Mouse (Mus musculus): ENCODE measurements around the gene Coa7. TPM values are rescaled to one million over a fixed set of nuclear protein-coding genes. Genes with fewer than 3 reads are reported as not detected.

Coa7 gene
- polyA plus RNA-seq, 1 experiment from 2014 or later: 46.3 TPM

DNA sequence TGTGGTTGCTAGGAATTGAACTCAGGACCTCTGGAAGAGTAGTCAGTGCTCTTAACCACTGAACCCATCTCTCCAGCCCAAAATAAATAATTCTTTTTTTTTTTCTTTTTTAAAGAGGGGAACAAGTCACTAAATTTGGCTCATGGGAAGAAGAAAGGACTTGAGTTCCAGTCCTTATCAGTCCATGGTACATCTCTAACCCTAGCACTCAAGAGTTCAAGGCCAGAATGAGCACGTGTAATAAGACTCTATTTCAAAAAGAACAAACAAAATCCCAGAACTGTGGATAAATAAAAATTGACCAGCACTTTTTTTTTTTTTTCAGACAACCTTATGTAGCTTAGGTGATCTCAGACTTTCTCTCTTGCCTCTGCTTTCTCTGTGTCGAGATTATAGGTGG, 8.8 kb downstream of the Coa7 start:
- no peak overlapping the region for H3K9ac ChIP-seq (replicated peaks; ENCODE audit: low read depth, low read length)
- 78% methylated on average over 2 of the region's 2 CpGs for WGBS
- H3K4me3 ChIP-seq (ENCODE audit: low read depth, low read length): no peak overlapping the region
- no peak overlapping the region for H3K4me2 ChIP-seq (replicated peaks; ENCODE audit: low read depth, low read length)
- ATAC-seq (ENCODE audit: insufficient number of reproducible peaks, insufficient read depth, low FRiP score, low read depth): no peak
- peaks cover 20% of the 10 kb centered on the region for H3K36me3 ChIP-seq (ENCODE audit: control insufficient read depth, insufficient read depth, low read length)
- H3K27me3 ChIP-seq (ENCODE audit: control insufficient read depth, insufficient read depth, low read length): no peaks in the 10 kb centered on the region
- H3K9me3 ChIP-seq (ENCODE audit: control insufficient read depth, low read depth, low read length): no peaks in the 10 kb centered on the region
- no peak overlapping the region for H3K27ac ChIP-seq (ENCODE audit: low read length)
- peaks cover 11% of the 10 kb centered on the region for H3K4me1 ChIP-seq (ENCODE audit: control insufficient read depth, insufficient read depth, low read length)

DNA sequence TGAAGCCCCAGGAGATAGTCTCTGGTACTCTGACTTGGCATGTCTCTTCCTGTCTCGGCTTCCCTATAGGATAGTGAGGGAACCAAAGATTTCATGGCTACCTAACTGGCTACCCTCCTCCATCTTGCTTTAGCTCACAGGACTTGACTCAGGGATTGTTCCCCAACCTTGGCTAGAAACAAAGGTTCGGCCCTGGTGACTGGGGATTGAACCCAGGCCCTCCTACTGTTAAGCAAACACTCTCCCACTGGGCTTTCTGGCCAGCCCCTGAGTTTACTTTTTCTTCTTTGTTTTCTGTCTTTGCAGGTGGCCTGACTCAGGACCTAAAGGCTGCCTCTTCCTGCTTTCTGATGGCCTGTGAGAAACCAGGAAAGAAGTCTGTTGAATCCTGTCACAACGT, 9.9 kb downstream of the Coa7 start:
- H3K27me3 ChIP-seq (ENCODE audit: control insufficient read depth, insufficient read depth, low read length): no peaks in the 10 kb centered on the region
- 38% methylated on average over 3 of the region's 3 CpGs for WGBS
- H3K27ac ChIP-seq (ENCODE audit: low read length): peak overlapping the region; percentile 53; the same call in 1 of the 2 replicates
- H3K4me3 ChIP-seq (ENCODE audit: low read depth, low read length): no peak overlapping the region
- H3K4me2 ChIP-seq (replicated peaks; ENCODE audit: low read depth, low read length): no peak overlapping the region
- H3K9ac ChIP-seq (replicated peaks; ENCODE audit: low read depth, low read length): no peak overlapping the region
- peaks cover 20% of the 10 kb centered on the region for H3K36me3 ChIP-seq (ENCODE audit: control insufficient read depth, insufficient read depth, low read length)
- peaks cover 11% of the 10 kb centered on the region for H3K4me1 ChIP-seq (ENCODE audit: control insufficient read depth, insufficient read depth, low read length)
- no peak for ATAC-seq (ENCODE audit: insufficient number of reproducible peaks, insufficient read depth, low FRiP score, low read depth)
- H3K9me3 ChIP-seq (ENCODE audit: control insufficient read depth, low read depth, low read length): no peaks in the 10 kb centered on the region

DNA sequence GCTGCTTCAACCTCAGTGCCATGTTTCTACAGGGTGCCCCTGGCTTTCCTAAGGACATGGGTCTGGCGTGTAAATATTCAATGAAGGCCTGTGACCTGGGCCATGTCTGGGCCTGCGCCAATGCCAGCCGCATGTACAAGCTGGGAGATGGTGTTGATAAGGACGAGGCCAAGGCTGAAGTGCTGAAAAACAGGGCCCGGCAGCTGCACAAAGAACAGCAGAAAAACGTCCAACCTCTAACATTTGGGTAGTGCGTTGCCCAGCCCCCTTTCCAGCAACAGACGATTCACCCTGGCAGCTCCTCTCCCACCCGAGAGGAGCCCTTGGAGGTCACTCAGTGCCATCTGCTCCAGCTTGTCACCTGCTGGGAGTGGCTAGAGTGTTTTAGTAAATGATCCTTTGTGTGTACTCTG, 10.4 kb downstream of the Coa7 start:
- Histone ChIP-seq H3K4me3 (ENCODE audit: low read depth, low read length) (no peak overlapping the region), H3K4me2 (replicated peaks; ENCODE audit: low read depth, low read length) (no peak overlapping the region), H3K27ac (ENCODE audit: low read length) (peak overlapping the region; percentile 53; the same call in 1 of the 2 replicates), H3K36me3 (ENCODE audit: control insufficient read depth, insufficient read depth, low read length) (peaks cover 20% of the 10 kb centered on the region), H3K4me1 (ENCODE audit: control insufficient read depth, insufficient read depth, low read length) (peaks cover 11% of the 10 kb centered on the region), H3K27me3 (ENCODE audit: control insufficient read depth, insufficient read depth, low read length) (no peaks in the 10 kb centered on the region), H3K9me3 (ENCODE audit: control insufficient read depth, low read depth, low read length) (no peaks in the 10 kb centered on the region), H3K9ac (replicated peaks; ENCODE audit: low read depth, low read length) (no peak overlapping the region)
- ATAC-seq (ENCODE audit: insufficient number of reproducible peaks, insufficient read depth, low FRiP score, low read depth): no peak
- 46% methylated on average over 9 of the region's 9 CpGs for whole genome bisulfite sequencing

DNA sequence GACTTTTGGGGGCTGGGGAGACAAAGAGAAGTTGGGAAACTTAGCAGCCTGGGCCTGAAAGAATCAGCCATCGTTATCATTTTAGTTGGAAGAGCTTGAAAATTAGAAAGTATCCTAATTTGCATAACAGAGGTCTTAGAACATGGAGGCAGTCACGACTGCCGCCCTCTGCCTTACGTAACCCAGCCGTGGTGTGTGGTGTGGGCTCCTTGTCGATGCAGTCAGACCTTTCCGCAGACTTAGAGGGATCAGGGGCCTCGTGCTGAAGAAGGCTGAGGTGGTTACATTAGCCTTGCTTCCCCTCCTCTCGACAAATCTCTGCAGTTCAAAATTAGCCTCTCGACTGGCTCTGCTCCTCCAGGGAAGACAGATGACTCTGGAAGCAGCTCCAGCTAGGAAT, 10.9 kb downstream of the Coa7 start:
- no peak overlapping the region for H3K4me3 ChIP-seq (ENCODE audit: low read depth, low read length)
- no peak overlapping the region; the same call in 1 of the 2 replicates for H3K27ac ChIP-seq (ENCODE audit: low read length)
- peaks cover 11% of the 10 kb centered on the region for H3K4me1 ChIP-seq (ENCODE audit: control insufficient read depth, insufficient read depth, low read length)
- no peak overlapping the region for H3K9ac ChIP-seq (replicated peaks; ENCODE audit: low read depth, low read length)
- H3K4me2 ChIP-seq (replicated peaks; ENCODE audit: low read depth, low read length): no peak overlapping the region
- H3K27me3 ChIP-seq (ENCODE audit: control insufficient read depth, insufficient read depth, low read length): no peaks in the 10 kb centered on the region
- H3K9me3 ChIP-seq (ENCODE audit: control insufficient read depth, low read depth, low read length): no peaks in the 10 kb centered on the region
- H3K36me3 ChIP-seq (ENCODE audit: control insufficient read depth, insufficient read depth, low read length): peaks cover 19% of the 10 kb centered on the region
- peak; percentile 25; the same call in 1 of the 2 replicates for ATAC-seq (ENCODE audit: insufficient number of reproducible peaks, insufficient read depth, low FRiP score, low read depth)
- 55% methylated on average over 10 of the region's 10 CpGs for WGBS

DNA sequence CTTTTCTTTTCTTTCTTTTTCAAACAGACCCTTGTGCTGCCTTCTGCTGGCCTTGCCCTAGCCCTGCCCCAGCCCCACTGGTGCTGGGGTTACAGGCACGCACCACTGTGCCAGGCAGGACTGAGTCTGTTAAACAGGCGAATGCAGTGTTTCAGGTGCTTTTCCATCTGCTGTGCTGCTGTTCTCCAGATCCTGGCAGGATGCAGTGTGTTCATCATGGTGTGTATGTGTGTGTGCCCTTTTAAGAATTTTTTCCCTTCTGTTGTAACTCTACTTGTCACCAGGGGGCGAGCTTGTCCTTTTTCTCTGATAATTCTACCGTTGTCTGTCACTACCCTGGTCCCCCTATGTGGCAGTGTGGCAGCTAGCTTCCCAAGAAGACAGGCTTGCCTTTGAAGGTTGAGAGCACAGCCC, 11.3 kb downstream of the Coa7 start:
- peak overlapping the region; percentile 16; the same call in 1 of the 2 replicates for H3K27ac ChIP-seq (ENCODE audit: low read length)
- no peak overlapping the region for H3K4me3 ChIP-seq (ENCODE audit: low read depth, low read length)
- no peak overlapping the region for H3K9ac ChIP-seq (replicated peaks; ENCODE audit: low read depth, low read length)
- peaks cover 17% of the 10 kb centered on the region for H3K36me3 ChIP-seq (ENCODE audit: control insufficient read depth, insufficient read depth, low read length)
- peaks cover 11% of the 10 kb centered on the region for H3K4me1 ChIP-seq (ENCODE audit: control insufficient read depth, insufficient read depth, low read length)
- WGBS: 17% methylated on average over 4 of the region's 4 CpGs
- H3K27me3 ChIP-seq (ENCODE audit: control insufficient read depth, insufficient read depth, low read length): no peaks in the 10 kb centered on the region
- H3K4me2 ChIP-seq (replicated peaks; ENCODE audit: low read depth, low read length): no peak overlapping the region
- ATAC-seq (ENCODE audit: insufficient number of reproducible peaks, insufficient read depth, low FRiP score, low read depth): peak; percentile 50; the same call in 1 of the 2 replicates
- no peaks in the 10 kb centered on the region for H3K9me3 ChIP-seq (ENCODE audit: control insufficient read depth, low read depth, low read length)

DNA sequence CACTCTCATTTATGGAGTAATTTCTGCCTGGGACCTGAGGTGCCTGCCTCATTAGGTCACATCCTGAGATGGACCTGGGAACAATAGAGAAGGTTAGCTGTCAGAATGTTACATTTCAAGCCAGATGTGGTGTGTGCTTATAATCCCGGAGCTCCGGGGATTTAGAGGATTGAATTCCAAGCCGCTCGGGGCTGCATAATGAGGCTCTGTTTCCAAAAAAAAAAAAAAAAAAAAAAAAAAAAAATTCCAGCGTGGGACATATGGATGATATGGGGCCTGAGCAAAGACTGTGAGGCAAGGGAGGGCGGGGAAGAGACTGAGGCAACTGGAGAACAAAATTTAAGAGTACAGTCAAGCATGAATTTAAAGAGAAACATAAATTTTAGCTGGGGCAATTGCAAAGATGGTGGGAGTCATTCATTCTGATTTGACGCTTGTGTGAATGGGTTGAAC, 16.7 kb downstream of the Coa7 start:
- Histone ChIP-seq H3K9ac (replicated peaks; ENCODE audit: low read depth, low read length) (no peak overlapping the region), H3K36me3 (ENCODE audit: control insufficient read depth, insufficient read depth, low read length) (0 out of 2 replicates have a peak, but pooled peaks cover 2% of the 10 kb centered on the region), H3K4me3 (ENCODE audit: low read depth, low read length) (no peak overlapping the region), H3K4me2 (replicated peaks; ENCODE audit: low read depth, low read length) (no peak overlapping the region), H3K9me3 (ENCODE audit: control insufficient read depth, low read depth, low read length) (no peaks in the 10 kb centered on the region), H3K27ac (ENCODE audit: low read length) (peak overlapping the region; percentile 87; the same call in 1 of the 2 replicates), H3K4me1 (ENCODE audit: control insufficient read depth, insufficient read depth, low read length) (peaks cover 34% of the 10 kb centered on the region), H3K27me3 (ENCODE audit: control insufficient read depth, insufficient read depth, low read length) (no peaks in the 10 kb centered on the region)
- peak; percentile 30; the same call in 1 of the 2 replicates for ATAC-seq (ENCODE audit: insufficient number of reproducible peaks, insufficient read depth, low FRiP score, low read depth)
- WGBS: 20% methylated on average over 7 of the region's 7 CpGs

DNA sequence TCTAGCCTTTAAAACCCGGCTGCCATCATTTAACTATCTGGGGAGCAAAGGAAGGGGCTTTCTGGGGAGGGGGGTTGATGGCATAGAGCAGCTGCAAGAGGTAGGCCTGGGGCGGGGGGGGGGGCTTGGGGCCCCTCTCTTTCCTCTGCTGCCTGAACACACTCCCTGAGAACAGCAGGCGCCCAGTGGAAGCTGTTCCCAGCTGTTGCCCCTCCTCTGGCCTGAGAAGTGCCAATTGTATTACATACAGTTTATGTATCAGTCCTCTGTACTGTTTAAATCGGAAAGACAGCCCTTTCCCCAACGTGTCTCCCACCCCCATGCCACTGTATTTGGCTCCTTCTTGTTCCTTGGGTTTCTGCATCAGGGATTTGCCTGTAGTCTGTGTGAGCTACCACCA, 17.9 kb downstream of the Coa7 start:
- H3K4me1 ChIP-seq (ENCODE audit: control insufficient read depth, insufficient read depth, low read length): peaks cover 45% of the 10 kb centered on the region
- H3K9ac ChIP-seq (replicated peaks; ENCODE audit: low read depth, low read length): no peak overlapping the region
- no peak for ATAC-seq (ENCODE audit: insufficient number of reproducible peaks, insufficient read depth, low FRiP score, low read depth)
- H3K4me2 ChIP-seq (replicated peaks; ENCODE audit: low read depth, low read length): no peak overlapping the region
- no peak overlapping the region for H3K4me3 ChIP-seq (ENCODE audit: low read depth, low read length)
- peak overlapping the region; percentile 87 for H3K27ac ChIP-seq (ENCODE audit: low read length)
- no peaks in the 10 kb centered on the region for H3K27me3 ChIP-seq (ENCODE audit: control insufficient read depth, insufficient read depth, low read length)
- H3K9me3 ChIP-seq (ENCODE audit: control insufficient read depth, low read depth, low read length): no peaks in the 10 kb centered on the region
- 24% methylated on average over 5 of the region's 5 CpGs for WGBS
- no peaks in the 10 kb centered on the region for H3K36me3 ChIP-seq (ENCODE audit: control insufficient read depth, insufficient read depth, low read length)

DNA sequence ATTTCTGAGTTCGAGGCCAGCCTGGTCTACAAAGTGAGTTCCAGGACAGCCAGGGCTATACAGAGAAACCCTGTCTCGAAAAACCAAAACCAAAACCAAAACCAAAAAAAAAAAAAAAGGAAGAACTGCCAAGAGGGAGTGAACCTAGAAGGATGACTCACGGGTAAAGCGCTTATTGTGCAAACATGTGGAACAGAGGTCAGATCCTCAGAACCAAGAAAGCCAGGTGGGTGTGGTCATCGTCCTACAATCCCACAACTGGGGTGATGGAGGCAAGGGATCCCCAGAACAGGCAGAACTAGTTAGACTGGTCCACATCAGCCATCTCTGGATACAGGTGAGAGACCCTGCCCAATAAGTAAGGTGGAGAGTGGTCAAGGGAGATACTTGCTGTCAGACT, 19.2 kb downstream of the Coa7 start:
- Histone ChIP-seq H3K27me3 (ENCODE audit: control insufficient read depth, insufficient read depth, low read length) (no peaks in the 10 kb centered on the region), H3K4me3 (ENCODE audit: low read depth, low read length) (no peak overlapping the region), H3K36me3 (ENCODE audit: control insufficient read depth, insufficient read depth, low read length) (no peaks in the 10 kb centered on the region), H3K27ac (ENCODE audit: low read length) (no peak overlapping the region), H3K4me1 (ENCODE audit: control insufficient read depth, insufficient read depth, low read length) (peaks cover 54% of the 10 kb centered on the region), H3K9me3 (ENCODE audit: control insufficient read depth, low read depth, low read length) (no peaks in the 10 kb centered on the region), H3K9ac (replicated peaks; ENCODE audit: low read depth, low read length) (no peak overlapping the region), H3K4me2 (replicated peaks; ENCODE audit: low read depth, low read length) (no peak overlapping the region)
- ATAC-seq (ENCODE audit: insufficient number of reproducible peaks, insufficient read depth, low FRiP score, low read depth): no peak
- WGBS: 66% methylated on average over 5 of the region's 5 CpGs

DNA sequence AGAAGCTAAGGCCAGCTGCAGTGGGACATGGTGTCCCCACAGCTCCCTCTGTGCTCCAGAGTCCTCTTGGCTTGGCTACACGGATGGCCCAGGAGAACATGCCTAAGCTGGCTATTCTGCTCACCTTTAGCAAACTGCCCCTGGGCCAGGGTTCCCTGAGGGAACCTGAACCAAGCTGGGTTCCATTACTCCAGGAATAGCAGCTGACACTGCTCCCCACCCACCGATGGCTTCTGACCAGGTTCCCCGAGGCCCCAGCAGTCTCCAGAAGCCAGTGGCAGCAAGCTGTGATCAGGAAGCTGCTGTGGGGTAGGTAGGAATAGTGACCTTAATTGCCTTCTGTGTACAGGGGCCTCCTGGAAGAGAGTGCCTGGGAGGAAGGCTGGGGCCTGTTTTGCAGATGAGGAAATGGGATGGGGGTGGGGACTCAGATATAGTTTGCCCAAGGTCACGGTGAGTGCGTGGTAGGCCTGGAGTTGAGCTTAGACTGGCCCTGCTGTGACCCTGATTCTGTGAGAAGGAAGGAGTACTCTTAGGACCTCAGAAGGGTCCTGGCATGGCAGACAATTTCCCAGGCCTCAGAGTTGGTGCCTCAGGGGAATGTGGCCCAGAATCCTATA, 20.4 kb downstream of the Coa7 start:
- H3K4me1 ChIP-seq (ENCODE audit: control insufficient read depth, insufficient read depth, low read length): peaks cover 54% of the 10 kb centered on the region
- H3K4me3 ChIP-seq (ENCODE audit: low read depth, low read length): no peak overlapping the region
- no peak overlapping the region for H3K4me2 ChIP-seq (replicated peaks; ENCODE audit: low read depth, low read length)
- 28% methylated on average over 5 of the region's 5 CpGs for WGBS
- ATAC-seq (ENCODE audit: insufficient number of reproducible peaks, insufficient read depth, low FRiP score, low read depth): no peak
- H3K9ac ChIP-seq (replicated peaks; ENCODE audit: low read depth, low read length): no peak overlapping the region
- H3K27me3 ChIP-seq (ENCODE audit: control insufficient read depth, insufficient read depth, low read length): no peaks in the 10 kb centered on the region
- peak overlapping the region; percentile 63 for H3K27ac ChIP-seq (ENCODE audit: low read length)
- no peaks in the 10 kb centered on the region for H3K36me3 ChIP-seq (ENCODE audit: control insufficient read depth, insufficient read depth, low read length)
- H3K9me3 ChIP-seq (ENCODE audit: control insufficient read depth, low read depth, low read length): no peaks in the 10 kb centered on the region
